Mouse (Mus musculus) myocyte (in vitro differentiated cells): ENCODE measurements around the gene Slx1b.

Experiments
- CEBPB ChIP-seq: IDR thresholded peaks from 2 replicates; pipeline ENCODE4 v1.6.1; 2011; ENCODE audit warnings: mild to moderate bottlenecking, moderate library complexity; ENCODE audit not compliant: poor library complexity, insufficient read depth, severe bottlenecking
- E2F4 ChIP-seq: IDR thresholded peaks from one replicate; pipeline ENCODE4 v1.6.1; 2011; ENCODE audit warnings: mild to moderate bottlenecking, control low read depth, moderate library complexity; ENCODE audit not compliant: insufficient read depth
- MAX ChIP-seq: IDR thresholded peaks from one replicate; pipeline ENCODE4 v1.6.1; 2011; ENCODE audit warnings: low read depth, mild to moderate bottlenecking, control low read depth
- POLR2A ChIP-seq: IDR thresholded peaks from one replicate; pipeline ENCODE4 v1.6.1; 2011; ENCODE audit warnings: low read depth, mild to moderate bottlenecking, control low read depth, moderate library complexity; ENCODE audit not compliant: insufficient read length
- POLR2AphosphoS2 ChIP-seq: IDR thresholded peaks from one replicate; pipeline ENCODE4 v1.6.1; 2011; ENCODE audit warnings: low read depth, control low read depth; ENCODE audit not compliant: insufficient read length
- REST ChIP-seq: IDR thresholded peaks from one replicate; pipeline ENCODE4 v1.6.1; 2011; ENCODE audit warnings: mild to moderate bottlenecking, control low read depth, moderate library complexity; ENCODE audit not compliant: insufficient read depth, insufficient read length
- SRF ChIP-seq: IDR thresholded peaks from one replicate; pipeline ENCODE4 v1.6.1; 2011; ENCODE audit warnings: low read depth; ENCODE audit not compliant: control insufficient read depth, insufficient read length
- TCF12 ChIP-seq: IDR thresholded peaks from one replicate; pipeline ENCODE4 v1.6.1; 2011; ENCODE audit warnings: mild to moderate bottlenecking, control low read depth; ENCODE audit not compliant: poor library complexity, insufficient read depth, severe bottlenecking
- USF1 ChIP-seq: IDR thresholded peaks from one replicate; pipeline ENCODE4 v1.6.1; 2011; ENCODE audit warnings: low read depth, mild to moderate bottlenecking, control low read depth, moderate library complexity

- TF ChIP-seq POLR2A (no peak), MAX (no peak), E2F4 (no peak), TCF12 (no peak), CEBPB (no peak), SRF (no peak), REST (no peak), POLR2AphosphoS2 (no peak), USF1 (no peak)
These were observed 20.5 kb downstream of the Slx1b start for GRCm38 (mm10) chr7:126675104-126675503.
